Mouse (Mus musculus): ENCODE results near the gene Jpt1. TPM values are rescaled to one million over a fixed set of nuclear protein-coding genes. Genes with fewer than 3 reads are reported as not detected.
"Not testable (repeated sequence)": the region's sequence is repeated elsewhere in the genome, so short reads cannot be mapped to it uniquely, and the experiment has no call there.

Jpt1 gene
- polyA plus RNA-seq, 1 experiment from 2014 or later = 435 TPM

DNA sequence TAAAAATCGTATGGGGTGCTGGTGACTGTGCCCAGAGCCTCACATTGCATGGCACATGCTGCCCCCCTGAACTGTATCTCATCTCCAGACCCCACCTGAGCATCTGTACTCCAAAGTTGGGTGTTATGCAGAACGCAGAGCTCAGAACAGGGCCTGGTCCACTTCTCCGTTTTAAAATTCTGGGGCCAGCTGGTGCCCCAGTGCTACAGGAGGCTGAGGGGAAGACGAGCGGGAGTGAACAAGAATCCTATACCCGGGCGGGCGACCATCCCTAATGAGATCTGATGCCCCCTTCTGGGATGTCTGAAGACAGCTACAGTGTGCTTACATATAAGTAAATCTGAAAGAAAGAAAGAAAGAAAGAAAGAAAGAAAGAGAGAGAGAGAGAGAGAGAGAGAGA lies 53.2 kb downstream of the Jpt1 start:
- WGBS = 26% methylated on average over 8 of the region's 8 CpGs
- peaks cover 10% of the 10 kb centered on the region; the same call in 1 of the 2 replicates for H3K27me3 ChIP-seq (replicated peaks; ENCODE audit: control insufficient read depth, insufficient read depth, low read length)
- no peak overlapping the region for H3K4me3 ChIP-seq (ENCODE audit: low read depth, low read length)
- H3K27ac ChIP-seq (ENCODE audit: low read depth, low read length) = no peak overlapping the region
- peaks cover 3% of the 10 kb centered on the region; the same call in 1 of the 2 replicates for H3K4me1 ChIP-seq (replicated peaks; ENCODE audit: control insufficient read depth, insufficient read depth, low read length)
- H3K4me2 ChIP-seq = no peak overlapping the region
- no peaks in the 10 kb centered on the region for H3K9me3 ChIP-seq (ENCODE audit: control insufficient read depth, low read length)
- ATAC-seq (replicated peaks; ENCODE audit: low FRiP score) = no peak
- H3K36me3 ChIP-seq (ENCODE audit: control insufficient read depth, insufficient read depth, low read length) = no peaks in the 10 kb centered on the region
- no peak for DNase-seq (ENCODE audit: low spot score)
- no peak overlapping the region for H3K9ac ChIP-seq (ENCODE audit: low read depth, low read length)

DNA sequence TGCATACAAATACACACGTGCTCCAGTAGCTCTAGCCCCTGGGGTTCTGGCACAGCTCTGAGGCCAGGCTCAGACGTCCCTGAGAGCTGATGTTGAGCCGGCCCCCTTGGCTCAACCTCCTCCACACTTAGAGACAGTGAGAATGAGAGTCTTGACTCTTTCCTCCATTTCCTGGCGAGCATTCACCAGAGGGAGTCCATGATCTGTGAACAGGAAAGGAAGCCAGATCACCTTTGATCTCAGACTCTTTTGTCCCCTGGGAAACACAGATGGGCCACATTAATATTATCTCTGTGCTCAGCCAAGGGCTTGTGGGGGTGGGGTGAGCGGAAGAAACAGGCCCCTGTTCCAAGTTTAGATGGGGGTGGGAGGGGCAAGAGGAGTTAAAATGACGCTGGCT lies 56.8 kb downstream of the Jpt1 start:
- WGBS = 32% methylated on average over 6 of the region's 6 CpGs
- Histone ChIP-seq H3K4me1 (replicated peaks; ENCODE audit: control insufficient read depth, insufficient read depth, low read length) (peaks cover 3% of the 10 kb centered on the region; the same call in 1 of the 2 replicates), H3K36me3 (ENCODE audit: control insufficient read depth, insufficient read depth, low read length) (no peaks in the 10 kb centered on the region), H3K9me3 (ENCODE audit: control insufficient read depth, low read length) (no peaks in the 10 kb centered on the region), H3K4me2 (no peak overlapping the region), H3K4me3 (ENCODE audit: low read depth, low read length) (no peak overlapping the region), H3K9ac (ENCODE audit: low read depth, low read length) (no peak overlapping the region), H3K27me3 (replicated peaks; ENCODE audit: control insufficient read depth, insufficient read depth, low read length) (peaks cover 6% of the 10 kb centered on the region; the same call in 1 of the 2 replicates), H3K27ac (ENCODE audit: low read depth, low read length) (no peak overlapping the region)
- ATAC-seq (replicated peaks; ENCODE audit: low FRiP score) (no peak; the same call in 1 of the 2 replicates), DNase-seq (ENCODE audit: low spot score) (no peak)

DNA sequence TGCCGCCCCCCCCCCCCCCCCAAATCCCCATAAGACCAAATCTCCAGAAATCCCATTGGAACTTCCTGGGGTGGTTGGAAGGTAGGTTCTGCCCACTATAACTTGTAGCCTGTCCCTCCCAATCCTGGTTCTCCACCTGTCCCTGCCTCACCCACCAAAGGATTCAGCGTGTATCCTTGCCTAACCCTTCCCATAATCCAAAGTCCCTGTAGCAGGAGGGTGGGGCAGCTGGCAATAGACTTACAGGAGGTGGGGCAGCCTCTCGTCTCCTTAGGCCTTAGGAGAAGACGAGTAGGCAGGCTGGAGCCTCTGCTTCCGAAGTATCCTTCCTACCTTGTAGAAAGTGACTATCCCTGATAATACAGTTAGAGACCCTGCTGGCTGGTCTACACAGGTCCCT lies 58.0 kb downstream of the Jpt1 start:
- no peak overlapping the region for H3K9ac ChIP-seq (ENCODE audit: low read depth, low read length)
- DNase-seq (ENCODE audit: low spot score) = no peak
- peaks cover 3% of the 10 kb centered on the region; the same call in 1 of the 2 replicates for H3K4me1 ChIP-seq (replicated peaks; ENCODE audit: control insufficient read depth, insufficient read depth, low read length)
- H3K4me3 ChIP-seq (ENCODE audit: low read depth, low read length) = no peak overlapping the region
- 88% methylated on average over 5 of the region's 5 CpGs for WGBS
- no peaks in the 10 kb centered on the region for H3K9me3 ChIP-seq (ENCODE audit: control insufficient read depth, low read length)
- H3K4me2 ChIP-seq = no peak overlapping the region
- H3K27me3 ChIP-seq (replicated peaks; ENCODE audit: control insufficient read depth, insufficient read depth, low read length) = no peaks in the 10 kb centered on the region
- H3K27ac ChIP-seq (ENCODE audit: low read depth, low read length) = no peak overlapping the region
- H3K36me3 ChIP-seq (ENCODE audit: control insufficient read depth, insufficient read depth, low read length) = no peaks in the 10 kb centered on the region
- ATAC-seq (replicated peaks; ENCODE audit: low FRiP score) = no peak

DNA sequence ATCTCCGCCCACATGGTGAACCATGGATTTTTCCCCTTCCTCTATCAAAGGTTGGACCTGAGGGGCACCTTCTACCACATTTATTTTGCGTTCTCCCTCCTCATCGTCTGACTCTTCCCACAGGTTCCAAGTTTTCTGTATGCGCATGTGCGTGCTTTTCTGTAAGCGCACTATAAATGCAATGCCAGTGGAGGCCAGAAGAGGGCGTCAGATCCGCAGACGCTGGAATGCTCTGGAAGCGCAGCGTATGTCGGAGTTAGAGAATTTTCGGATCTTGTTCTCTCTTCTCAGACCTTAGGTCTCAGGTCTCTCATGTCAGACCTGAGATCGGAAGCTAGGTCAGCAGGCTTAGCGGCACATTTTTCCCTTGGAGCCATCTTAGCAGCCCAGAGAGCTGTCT lies 58.6 kb downstream of the Jpt1 start:
- Histone ChIP-seq H3K4me2 (no peak overlapping the region), H3K9ac (ENCODE audit: low read depth, low read length) (no peak overlapping the region), H3K9me3 (ENCODE audit: control insufficient read depth, low read length) (no peaks in the 10 kb centered on the region), H3K4me1 (replicated peaks; ENCODE audit: control insufficient read depth, insufficient read depth, low read length) (peaks cover 3% of the 10 kb centered on the region; the same call in 1 of the 2 replicates), H3K27me3 (replicated peaks; ENCODE audit: control insufficient read depth, insufficient read depth, low read length) (no peaks in the 10 kb centered on the region), H3K27ac (ENCODE audit: low read depth, low read length) (no peak overlapping the region), H3K36me3 (ENCODE audit: control insufficient read depth, insufficient read depth, low read length) (no peaks in the 10 kb centered on the region), H3K4me3 (ENCODE audit: low read depth, low read length) (no peak overlapping the region)
- DNase-seq (ENCODE audit: low spot score) (no peak), ATAC-seq (replicated peaks; ENCODE audit: low FRiP score) (no peak)
- 86% methylated on average over 15 of the region's 15 CpGs for WGBS

DNA sequence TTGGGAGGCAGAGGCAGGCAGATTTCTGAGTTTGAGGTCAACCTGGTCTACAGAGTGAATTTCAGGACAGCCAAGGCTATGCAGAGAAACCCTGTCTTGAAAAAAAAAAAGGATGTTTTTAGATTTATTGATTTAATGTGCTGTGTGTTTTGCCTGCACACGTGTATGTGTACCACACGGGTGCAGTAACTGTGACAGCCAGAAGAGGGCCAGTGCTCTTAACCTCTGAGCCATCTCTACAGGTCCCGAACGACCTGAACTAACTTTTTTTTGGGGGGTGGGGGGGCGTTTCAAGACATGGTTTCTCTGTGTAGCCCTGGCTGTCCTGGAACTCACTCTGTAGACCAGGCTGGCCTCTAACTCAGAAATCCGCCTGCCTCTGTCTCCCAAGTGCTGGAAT lies 59.4 kb downstream of the Jpt1 start:
- ATAC-seq (replicated peaks; ENCODE audit: low FRiP score); H3K4me1 ChIP-seq (replicated peaks; ENCODE audit: control insufficient read depth, insufficient read depth, low read length); H3K27me3 ChIP-seq (replicated peaks; ENCODE audit: control insufficient read depth, insufficient read depth, low read length); H3K4me2 ChIP-seq; H3K36me3 ChIP-seq (ENCODE audit: control insufficient read depth, insufficient read depth, low read length); H3K4me3 ChIP-seq (ENCODE audit: low read depth, low read length); DNase-seq (ENCODE audit: low spot score); H3K9me3 ChIP-seq (ENCODE audit: control insufficient read depth, low read length); H3K27ac ChIP-seq (ENCODE audit: low read depth, low read length); H3K9ac ChIP-seq (ENCODE audit: low read depth, low read length): not testable (repeated sequence)
- 76% methylated on average over 6 of the region's 6 CpGs for WGBS

DNA sequence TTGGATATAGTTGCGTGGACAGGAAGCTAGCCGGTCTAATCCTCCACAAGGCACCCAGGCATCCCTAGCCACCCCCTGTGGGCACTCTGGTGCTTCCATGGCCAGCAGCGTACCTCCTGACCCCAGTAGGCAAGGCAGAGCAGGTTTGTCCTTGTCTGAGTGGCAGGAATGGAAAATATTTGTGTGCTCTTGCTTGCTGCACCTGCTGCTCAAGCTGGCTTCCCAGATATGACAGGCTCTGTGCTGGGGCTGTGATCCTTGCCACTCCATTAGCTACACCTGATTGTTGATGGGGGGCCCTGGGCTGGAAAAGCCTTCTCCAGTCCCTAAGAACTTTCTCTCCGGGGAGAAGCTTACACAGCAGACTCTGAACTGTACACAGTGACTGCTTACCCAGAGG lies 60.9 kb downstream of the Jpt1 start:
- ATAC-seq (replicated peaks; ENCODE audit: low FRiP score) (no peak), DNase-seq (ENCODE audit: low spot score) (no peak)
- no peak overlapping the region for H3K4me3 ChIP-seq (ENCODE audit: low read depth, low read length)
- H3K4me1 ChIP-seq (replicated peaks; ENCODE audit: control insufficient read depth, insufficient read depth, low read length) = peaks cover 3% of the 10 kb centered on the region
- no peak overlapping the region for H3K27ac ChIP-seq (ENCODE audit: low read depth, low read length)
- no peaks in the 10 kb centered on the region for H3K36me3 ChIP-seq (ENCODE audit: control insufficient read depth, insufficient read depth, low read length)
- H3K4me2 ChIP-seq = no peak overlapping the region
- 65% methylated on average over 4 of the region's 4 CpGs for WGBS
- no peak overlapping the region for H3K9ac ChIP-seq (ENCODE audit: low read depth, low read length)
- H3K27me3 ChIP-seq (replicated peaks; ENCODE audit: control insufficient read depth, insufficient read depth, low read length) = no peaks in the 10 kb centered on the region
- H3K9me3 ChIP-seq (ENCODE audit: control insufficient read depth, low read length) = no peaks in the 10 kb centered on the region

DNA sequence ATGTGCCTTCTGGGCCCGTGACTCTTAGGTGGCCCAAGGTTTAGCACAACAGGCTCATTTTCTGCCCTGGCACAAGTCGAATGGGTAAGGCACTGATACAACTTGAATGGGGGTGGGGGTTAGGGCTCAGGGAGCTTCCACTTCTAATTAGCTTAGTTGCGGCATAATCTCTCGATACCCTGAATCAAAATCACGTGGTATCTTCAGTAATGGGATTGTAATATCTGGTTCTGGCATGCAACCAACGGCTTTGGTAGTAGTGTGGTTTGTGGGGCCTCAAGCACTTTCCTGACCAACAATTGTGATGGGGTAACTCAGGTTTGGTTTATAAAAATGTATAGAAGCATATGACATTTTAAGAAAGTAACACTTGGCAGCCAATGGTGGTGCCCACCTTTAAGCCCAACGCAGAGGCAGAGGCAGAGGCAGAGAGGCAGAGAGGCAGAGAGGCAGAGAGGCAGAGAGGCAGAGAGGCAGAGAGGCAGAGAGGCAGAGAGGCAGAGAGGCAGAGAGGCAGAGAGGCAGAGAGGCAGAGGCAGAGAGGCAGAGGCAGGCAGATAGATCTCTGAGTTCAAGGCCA lies 61.8 kb downstream of the Jpt1 start:
- no peak for ATAC-seq (replicated peaks; ENCODE audit: low FRiP score)
- DNase-seq (ENCODE audit: low spot score) = no peak
- Histone ChIP-seq H3K36me3 (ENCODE audit: control insufficient read depth, insufficient read depth, low read length) (no peaks in the 10 kb centered on the region), H3K4me1 (replicated peaks; ENCODE audit: control insufficient read depth, insufficient read depth, low read length) (no peaks in the 10 kb centered on the region; the same call in none of the 2 replicates), H3K27me3 (replicated peaks; ENCODE audit: control insufficient read depth, insufficient read depth, low read length) (no peaks in the 10 kb centered on the region), H3K4me3 (ENCODE audit: low read depth, low read length) (no peak overlapping the region), H3K9me3 (ENCODE audit: control insufficient read depth, low read length) (no peaks in the 10 kb centered on the region), H3K4me2 (no peak overlapping the region), H3K27ac (ENCODE audit: low read depth, low read length) (no peak overlapping the region), H3K9ac (ENCODE audit: low read depth, low read length) (no peak overlapping the region)
- 80% methylated on average over 7 of the region's 7 CpGs for WGBS

DNA sequence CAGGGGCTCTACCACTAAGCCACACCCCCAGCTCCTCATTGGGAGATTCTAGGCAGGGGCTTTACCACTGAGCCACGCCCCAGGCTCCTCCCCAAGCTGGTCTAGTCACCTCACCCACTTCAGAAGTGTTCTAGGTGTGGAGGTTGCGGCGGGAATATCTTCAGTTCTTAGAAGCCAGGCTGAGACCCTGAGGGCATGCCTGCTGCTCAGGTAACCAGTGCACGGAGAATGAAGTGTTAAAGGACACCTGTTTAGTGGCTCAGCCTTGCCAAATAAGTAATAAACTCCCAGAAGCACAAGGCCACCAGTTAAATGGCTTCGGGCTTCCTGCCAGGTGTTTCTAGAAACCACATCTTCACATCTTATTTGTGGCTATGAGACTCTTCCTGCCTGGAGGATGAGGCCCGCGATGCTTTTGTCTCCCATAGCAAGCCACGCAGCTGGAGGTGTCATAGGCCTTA lies 62.4 kb downstream of the Jpt1 start:
- WGBS = 78% methylated on average over 8 of the region's 8 CpGs
- no peak for ATAC-seq (replicated peaks; ENCODE audit: low FRiP score)

DNA sequence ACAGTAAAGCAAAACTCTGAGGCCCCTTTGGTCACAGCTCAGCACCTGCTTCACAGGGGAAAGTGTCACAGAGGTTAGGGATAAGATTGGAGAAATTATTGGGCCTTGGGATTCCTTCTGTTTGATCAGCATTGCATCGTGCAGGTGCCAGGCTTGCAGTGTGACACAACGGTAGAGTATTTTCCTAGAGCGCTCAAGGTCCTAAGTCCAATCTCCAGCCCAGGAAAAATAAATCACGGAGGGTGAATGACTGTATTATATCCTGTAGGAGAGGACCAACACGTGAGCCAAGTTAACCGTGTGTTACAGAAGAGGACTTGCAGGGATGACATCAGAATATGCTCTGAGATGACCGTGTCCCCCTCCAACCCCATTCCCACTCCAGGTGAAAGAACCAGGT lies 64.0 kb downstream of the Jpt1 start:
- no peaks in the 10 kb centered on the region for H3K36me3 ChIP-seq (ENCODE audit: control insufficient read depth, insufficient read depth, low read length)
- ATAC-seq (replicated peaks; ENCODE audit: low FRiP score) (no peak), DNase-seq (ENCODE audit: low spot score) (no peak)
- H3K27me3 ChIP-seq (replicated peaks; ENCODE audit: control insufficient read depth, insufficient read depth, low read length) = no peaks in the 10 kb centered on the region
- no peaks in the 10 kb centered on the region for H3K9me3 ChIP-seq (ENCODE audit: control insufficient read depth, low read length)
- WGBS = 79% methylated on average over 7 of the region's 7 CpGs
- H3K4me1 ChIP-seq (replicated peaks; ENCODE audit: control insufficient read depth, insufficient read depth, low read length) = peaks cover 5% of the 10 kb centered on the region
- no peak overlapping the region for H3K9ac ChIP-seq (ENCODE audit: low read depth, low read length)
- no peak overlapping the region for H3K4me2 ChIP-seq
- H3K27ac ChIP-seq (ENCODE audit: low read depth, low read length) = no peak overlapping the region
- no peak overlapping the region for H3K4me3 ChIP-seq (ENCODE audit: low read depth, low read length)

More for the DNA sequence above, 62.4 kb downstream of the Jpt1 start:
- peaks cover under 1% of the 10 kb centered on the region for H3K4me1 ChIP-seq (replicated peaks; ENCODE audit: control insufficient read depth, insufficient read depth, low read length)
- H3K27me3 ChIP-seq (replicated peaks; ENCODE audit: control insufficient read depth, insufficient read depth, low read length) = no peaks in the 10 kb centered on the region
- DNase-seq (ENCODE audit: low spot score) = no peak
- H3K9me3 ChIP-seq (ENCODE audit: control insufficient read depth, low read length) = no peaks in the 10 kb centered on the region
- H3K27ac ChIP-seq (ENCODE audit: low read depth, low read length) = no peak overlapping the region
- no peak overlapping the region for H3K4me3 ChIP-seq (ENCODE audit: low read depth, low read length)
- H3K36me3 ChIP-seq (ENCODE audit: control insufficient read depth, insufficient read depth, low read length) = no peaks in the 10 kb centered on the region
- no peak overlapping the region for H3K9ac ChIP-seq (ENCODE audit: low read depth, low read length)
- H3K4me2 ChIP-seq = no peak overlapping the region
